Mouse (Mus musculus) layer of hippocampus, adult 9-10 months (tissue): ENCODE results near the gene Tex14.
A peak's percentile ranks its signal among the peaks of the same experiment; 100 is the strongest.
"Not testable (repeated sequence)": the region's sequence is repeated elsewhere in the genome, so short reads cannot be mapped to it uniquely, and the experiment has no call there.

Experiments used
- DNase-seq: peaks from one replicate; pipeline ENCODE4 v3.0.0; 2022; ENCODE audit warnings: low spot score

The Tex14 gene

GRCm38 (mm10) chr11:87448476-87449199 is 43.8 kb downstream of the Tex14 start:
- peak; percentile 38 for DNase-seq

GRCm38 (mm10) chr11:87449200-87449547 is 44.3 kb downstream of the Tex14 start:
- DNase-seq, result no peak

GRCm38 (mm10) chr11:87449847-87450246 is 45.0 kb downstream of the Tex14 start:
- not testable (repeated sequence) for DNase-seq

GRCm38 (mm10) chr11:87452779-87453178 is 47.9 kb downstream of the Tex14 start:
- not testable (repeated sequence) for DNase-seq

GRCm38 (mm10) chr11:87453216-87454034 is 48.6 kb downstream of the Tex14 start:
- no peak for DNase-seq

GRCm38 (mm10) chr11:87454035-87454690 is 49.3 kb downstream of the Tex14 start:
- no peak for DNase-seq

GRCm38 (mm10) chr11:87455573-87455972 is 50.7 kb downstream of the Tex14 start:
- DNase-seq, result no peak

- DNase-seq, result no peak
These were observed 51.1 kb downstream of the Tex14 start for GRCm38 (mm10) chr11:87455984-87456383.

GRCm38 (mm10) chr11:87460566-87460965 is 55.7 kb downstream of the Tex14 start:
- DNase-seq, result no peak

GRCm38 (mm10) chr11:87461780-87462460 is 57.1 kb downstream of the Tex14 start:
- DNase-seq, result peak; percentile 51

GRCm38 (mm10) chr11:87462461-87463242 is 57.8 kb downstream of the Tex14 start:
- DNase-seq, result peak; percentile 40

GRCm38 (mm10) chr11:87463243-87463540 is 58.3 kb downstream of the Tex14 start:
- DNase-seq, result no peak

GRCm38 (mm10) chr11:87463792-87464430 is 59.0 kb downstream of the Tex14 start:
- DNase-seq, result not testable (repeated sequence)

- no peak for DNase-seq
These were observed 61.2 kb downstream of the Tex14 start for GRCm38 (mm10) chr11:87465990-87466593.

GRCm38 (mm10) chr11:87467491-87468277 is 62.8 kb downstream of the Tex14 start:
- DNase-seq, result no peak

- no peak for DNase-seq
These were observed 63.4 kb downstream of the Tex14 start for GRCm38 (mm10) chr11:87468278-87468655.

- no peak for DNase-seq
These were observed 63.9 kb downstream of the Tex14 start for GRCm38 (mm10) chr11:87468706-87469315.

- not testable (repeated sequence) for DNase-seq
These were observed 66.2 kb downstream of the Tex14 start for GRCm38 (mm10) chr11:87470807-87471698.

GRCm38 (mm10) chr11:87471699-87471997 is 66.8 kb downstream of the Tex14 start:
- DNase-seq, result not testable (repeated sequence)
